Mouse (Mus musculus): ENCODE results near the gene Taco1. TPM values are rescaled to one million over a fixed set of nuclear protein-coding genes. Genes with fewer than 3 reads are reported as not detected.

Taco1 gene
- total RNA-seq, 2 experiments from 2014 or later: 8.3 to 29.7 TPM

Other genes starting within 250 kb of the Taco1 start
- 3.3 and 10.0 TPM in 2 replicates for gene Cyb561, start 112.7 kb upstream of the Taco1 start, total RNA-seq (2014; fragmentation: Nextera tagmentation)
- 2.1 and 2.5 TPM in 2 replicates for gene Cyb561, start 112.7 kb upstream of the Taco1 start, total RNA-seq (2017)
- not detected in 2 replicates for gene Ace, start 98.1 kb upstream of the Taco1 start, total RNA-seq (2014; fragmentation: Nextera tagmentation)
- 0.38 TPM in 1 of 2 replicates, not detected in the other for gene Ace, start 98.1 kb upstream of the Taco1 start, total RNA-seq (2017)
- not detected in 2 replicates for gene Ace3, start 71.4 kb upstream of the Taco1 start, total RNA-seq (2014; fragmentation: Nextera tagmentation)
- not detected in 2 replicates for gene Ace3, start 71.4 kb upstream of the Taco1 start, total RNA-seq (2017)
- gene Kcnh6, start 57.9 kb upstream of the Taco1 start, total RNA-seq (2014; fragmentation: Nextera tagmentation): not detected in 2 replicates
- not detected in 2 replicates for gene Kcnh6, start 57.9 kb upstream of the Taco1 start, total RNA-seq (2017)
- gene Dcaf7, start 29.2 kb upstream of the Taco1 start, total RNA-seq (2014; fragmentation: Nextera tagmentation): 53.4 and 63.3 TPM in 2 replicates
- gene Dcaf7, start 29.2 kb upstream of the Taco1 start, total RNA-seq (2017): 44.3 and 46.4 TPM in 2 replicates
- gene Map3k3, start 18.6 kb downstream of the Taco1 start, total RNA-seq (2014; fragmentation: Nextera tagmentation): 10.3 and 19.9 TPM in 2 replicates
- gene Map3k3, start 18.6 kb downstream of the Taco1 start, total RNA-seq (2017): 5.9 and 9.0 TPM in 2 replicates
- not detected in 2 replicates for gene Gm10840, start 94.8 kb downstream of the Taco1 start, total RNA-seq (2014; fragmentation: Nextera tagmentation)
- gene Gm10840, start 94.8 kb downstream of the Taco1 start, total RNA-seq (2017): not detected in 2 replicates
- gene Limd2, start 94.8 kb downstream of the Taco1 start, total RNA-seq (2014; fragmentation: Nextera tagmentation): 12.0 and 18.5 TPM in 2 replicates
- 4.4 and 5.9 TPM in 2 replicates for gene Limd2, start 94.8 kb downstream of the Taco1 start, total RNA-seq (2017)
- gene Strada, start 136.1 kb downstream of the Taco1 start, total RNA-seq (2014; fragmentation: Nextera tagmentation): 20.3 and 29.6 TPM in 2 replicates
- gene Strada, start 136.1 kb downstream of the Taco1 start, total RNA-seq (2017): 9.8 and 15.5 TPM in 2 replicates
- gene Ccdc47, start 150.3 kb downstream of the Taco1 start, total RNA-seq (2014; fragmentation: Nextera tagmentation): 33.8 and 41.7 TPM in 2 replicates
- gene Ccdc47, start 150.3 kb downstream of the Taco1 start, total RNA-seq (2017): 218 and 232 TPM in 2 replicates
- gene Ddx42, start 150.9 kb downstream of the Taco1 start, total RNA-seq (2014; fragmentation: Nextera tagmentation): 65.1 and 66.6 TPM in 2 replicates
- gene Ddx42, start 150.9 kb downstream of the Taco1 start, total RNA-seq (2017): 82.7 and 126 TPM in 2 replicates
- 115 and 123 TPM in 2 replicates for gene Ftsj3, start 190.0 kb downstream of the Taco1 start, total RNA-seq (2014; fragmentation: Nextera tagmentation)
- gene Ftsj3, start 190.0 kb downstream of the Taco1 start, total RNA-seq (2017): 235 and 274 TPM in 2 replicates
- gene Psmc5, start 190.1 kb downstream of the Taco1 start, total RNA-seq (2014; fragmentation: Nextera tagmentation): 126 and 145 TPM in 2 replicates
- 111 and 128 TPM in 2 replicates for gene Psmc5, start 190.1 kb downstream of the Taco1 start, total RNA-seq (2017)
- 93.8 and 120 TPM in 2 replicates for gene Smarcd2, start 206.9 kb downstream of the Taco1 start, total RNA-seq (2014; fragmentation: Nextera tagmentation)
- 201 and 272 TPM in 2 replicates for gene Smarcd2, start 206.9 kb downstream of the Taco1 start, total RNA-seq (2017)
- gene Tcam1, start 210.6 kb downstream of the Taco1 start, total RNA-seq (2014; fragmentation: Nextera tagmentation): 1.4 and 3.5 TPM in 2 replicates
- gene Tcam1, start 210.6 kb downstream of the Taco1 start, total RNA-seq (2017): 2.1 and 3.7 TPM in 2 replicates
- gene Gh, start 235.8 kb downstream of the Taco1 start, total RNA-seq (2014; fragmentation: Nextera tagmentation): not detected in 2 replicates
- gene Gh, start 235.8 kb downstream of the Taco1 start, total RNA-seq (2017): not detected in 2 replicates
- gene Cd79b, start 248.7 kb downstream of the Taco1 start, total RNA-seq (2014; fragmentation: Nextera tagmentation): 5.1 and 21.6 TPM in 2 replicates
- 1.4 and 3.5 TPM in 2 replicates for gene Cd79b, start 248.7 kb downstream of the Taco1 start, total RNA-seq (2017)

Data from megakaryocyte-erythroid progenitor cell, adult 5-6 weeks (primary cell).